In the genomic region with DNA sequence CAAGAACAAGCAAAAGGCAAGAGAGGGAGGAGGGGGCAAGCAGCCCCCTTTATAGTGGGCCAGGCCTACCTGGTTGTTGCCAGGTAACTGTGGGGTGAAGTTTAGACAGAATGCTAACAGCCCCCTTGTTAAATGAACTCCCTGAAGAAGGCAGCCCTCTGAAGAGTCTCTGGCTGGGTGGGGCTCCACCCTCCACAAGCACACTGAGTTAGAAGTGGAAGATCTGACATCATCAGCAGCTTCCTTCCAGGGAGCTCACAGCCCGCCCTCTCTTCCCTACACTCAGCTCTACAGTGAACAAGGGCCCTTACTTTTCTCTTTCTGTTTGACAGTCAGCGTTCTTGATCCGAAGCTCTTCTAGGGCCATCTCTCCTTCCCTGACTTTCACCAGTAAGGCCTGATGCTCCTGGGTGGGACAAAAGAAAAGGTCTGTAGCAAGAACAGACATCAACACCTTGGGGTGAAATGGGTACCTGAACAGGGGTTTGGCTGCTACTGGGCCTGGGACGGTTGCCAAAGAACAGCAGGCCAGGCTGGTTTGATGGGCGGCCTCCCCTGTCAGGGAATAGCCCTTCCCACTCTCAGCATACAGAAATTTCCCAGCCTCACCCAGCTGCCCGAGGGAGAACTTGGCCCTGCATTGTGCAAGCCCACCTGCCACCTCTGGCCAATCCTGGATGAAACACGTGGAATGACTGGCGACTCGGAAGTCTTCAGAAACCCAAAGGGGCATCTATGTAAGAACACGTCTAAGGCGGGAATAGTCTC, we compare ENCODE assay signal across 11 mouse cellular contexts. TPM values are rescaled to one million over a fixed set of nuclear protein-coding genes. Genes with fewer than 3 reads are reported as not detected.
DNase-seq lines count a peak whose midpoint lies in the region; ATAC-seq lines count a peak whose summit lies in the region.
"Had no signal": no experiment of that assay in that cellular context is flagged by ENCODE, and none has a peak within 500 bp of the region (broad histone marks: within the 10 kb centered on the region; RNA-seq: fewer than 3 reads in every experiment).

No protein-coding gene starts in this region.

- intact Hi-C loops in heart, postnatal 36 days (cut with DNase I), result no loop called here

- no peaks in the 10 kb centered on the region for H3K9me3 ChIP-seq in lung, embryonic 16.5 days (ENCODE audit: control insufficient read depth, low read length)
- no peaks in the 10 kb centered on the region for H3K9me3 ChIP-seq in hindbrain, embryonic 12.5 days (replicated peaks)

- H3K27me3 ChIP-seq in lung, embryonic 16.5 days (ENCODE audit: control insufficient read depth, insufficient read depth, low read depth, low read length), result no peaks in the 10 kb centered on the region
- H3K27me3 ChIP-seq in hindbrain, embryonic 12.5 days, result no peaks in the 10 kb centered on the region

- H3K9ac ChIP-seq in lung, embryonic 16.5 days (ENCODE audit: low read length), result no peak overlapping the region
- H3K9ac ChIP-seq in hindbrain, embryonic 12.5 days, result no peak overlapping the region

- H3K4me1 ChIP-seq in lung, embryonic 16.5 days (replicated peaks; ENCODE audit: control insufficient read depth, insufficient read depth, low read length), result peaks cover 7% of the 10 kb centered on the region; the same call in 1 of the 2 replicates
- no peaks in the 10 kb centered on the region for H3K4me1 ChIP-seq in hindbrain, embryonic 12.5 days

- ATAC-seq in erythroid progenitor cell, adult 5-6 weeks (replicated peaks; ENCODE audit: low FRiP score, poor library complexity, severe bottlenecking), result peak; percentile 58; the same call in 1 of the 2 replicates
- ATAC-seq in lung, embryonic 16.5 days (ENCODE audit: low read depth), result peak; percentile 94
- ATAC-seq in hindbrain, embryonic 12.5 days (ENCODE audit: low FRiP score), result no peak

- H3K4me3 ChIP-seq in lung, embryonic 16.5 days (ENCODE audit: low read length), result no peak overlapping the region
- no peak overlapping the region for H3K4me3 ChIP-seq in hindbrain, embryonic 12.5 days

- H3K4me2 ChIP-seq in lung, embryonic 16.5 days (ENCODE audit: low read depth, low read length), result no peak overlapping the region
- H3K4me2 ChIP-seq in hindbrain, embryonic 12.5 days (replicated peaks), result no peak overlapping the region

- WGBS in lung, embryonic 16.5 days, result 46% methylated on average over 11 of the region's 11 CpGs
- 84% methylated on average over 11 of the region's 11 CpGs for WGBS in hindbrain, embryonic 12.5 days

- peak overlapping the region; percentile 76 for H3K27ac ChIP-seq in lung, embryonic 16.5 days (ENCODE audit: low read length)
- H3K27ac ChIP-seq in hindbrain, embryonic 12.5 days, result no peak overlapping the region

- DNase-seq in T-cell, adult 2 months (ENCODE audit: low spot score), result peak; percentile 15
- peak; percentile 14 to 28 for DNase-seq in heart, postnatal 36 days
- no peak for DNase-seq in right cerebral cortex, postnatal 14 days
- no peak for DNase-seq in adrenal gland, adult 8-10 months
- no peak for DNase-seq in cerebellum, postnatal 14 days
- DNase-seq: adrenal gland, postnatal 25 days; embryo, embryonic 11 days had no signal

- H3K36me3 ChIP-seq in lung, embryonic 16.5 days (ENCODE audit: control insufficient read depth, insufficient read depth, low read length), result no peaks in the 10 kb centered on the region
- no peaks in the 10 kb centered on the region for H3K36me3 ChIP-seq in hindbrain, embryonic 12.5 days

RNA-seq across cellular contexts. Expression of gene Gm10972, which starts 21.0 kb away (rescaled TPM):
- total RNA-seq in erythroid progenitor cell, adult 5-6 weeks (2015; ENCODE audit: low replicate concordance), result not detected in 2 replicates
- total RNA-seq in erythroid progenitor cell, adult 5-6 weeks (2017; ENCODE audit: low replicate concordance), result not detected in 2 replicates
- not detected for total RNA-seq in heart, postnatal 36 days (2021)
- polyA plus RNA-seq in lung, embryonic 16.5 days (2015; fragmentation: Nextera tagmentation; extraction: Ambion mirVana), result not detected in 2 replicates
- total RNA-seq in adrenal gland, adult 8-10 months (2022), result not detected
- polyA plus RNA-seq in hindbrain, embryonic 12.5 days (2016; fragmentation: Nextera tagmentation; extraction: Ambion mirVana), result not detected in 2 replicates
- total RNA-seq: adrenal gland, postnatal 25 days; gastrocnemius, adult 18-20 months had no signal

RNA-seq across cellular contexts. Expression of gene Tuft1, which starts 36.7 kb away (rescaled TPM):
- total RNA-seq in erythroid progenitor cell, adult 5-6 weeks (2015; ENCODE audit: low replicate concordance), result 2.9 and 5.4 TPM in 2 replicates
- total RNA-seq in erythroid progenitor cell, adult 5-6 weeks (2017; ENCODE audit: low replicate concordance), result 2.4 and 12.6 TPM in 2 replicates
- total RNA-seq in heart, postnatal 36 days (2021), result 1 to 10 TPM; 2.5 to 2.9 TPM
- polyA plus RNA-seq in lung, embryonic 16.5 days (2015; fragmentation: Nextera tagmentation; extraction: Ambion mirVana), result 10.9 and 11.9 TPM in 2 replicates
- 10 to 100 TPM; 14.5 to 18.2 (median 16.9) TPM for total RNA-seq in adrenal gland, adult 8-10 months (2022)
- 2.9 and 4.1 TPM in 2 replicates for polyA plus RNA-seq in hindbrain, embryonic 12.5 days (2016; fragmentation: Nextera tagmentation; extraction: Ambion mirVana)

RNA-seq across cellular contexts. Expression of gene Snx27, which starts 39.4 kb away (rescaled TPM):
- 14.8 and 27.2 TPM in 2 replicates for total RNA-seq in erythroid progenitor cell, adult 5-6 weeks (2015; ENCODE audit: low replicate concordance)
- total RNA-seq in erythroid progenitor cell, adult 5-6 weeks (2017; ENCODE audit: low replicate concordance), result 10.0 and 11.8 TPM in 2 replicates
- total RNA-seq in heart, postnatal 36 days (2021), result 10 to 100 TPM; 27.8 to 28.8 TPM
- 38.6 and 45.6 TPM in 2 replicates for polyA plus RNA-seq in lung, embryonic 16.5 days (2015; fragmentation: Nextera tagmentation; extraction: Ambion mirVana)
- total RNA-seq in adrenal gland, adult 8-10 months (2022), result 10 to 100 TPM; 47.4 to 56.8 (median 54.8) TPM
- polyA plus RNA-seq in hindbrain, embryonic 12.5 days (2016; fragmentation: Nextera tagmentation; extraction: Ambion mirVana), result 68.7 and 73.3 TPM in 2 replicates

Comparison
In these comparisons a context has a peak if more than half of its experiments do, and no peak if none do; other contexts are left out.
1. DNase-seq: peak in T-cell, adult 2 months (single experiment) and heart, postnatal 36 days (2 of 2); none in right cerebral cortex, postnatal 14 days (single experiment), adrenal gland, adult 8-10 months (single experiment) and cerebellum, postnatal 14 days (0 of 2).